Mouse (Mus musculus) common myeloid progenitor, adult 5-6 weeks (primary cell): ENCODE results near the gene Ccdc58. TPM values are rescaled to one million over a fixed set of nuclear protein-coding genes. Genes with fewer than 3 reads are reported as not detected.
"Not testable (repeated sequence)": the region's sequence is repeated elsewhere in the genome, so short reads cannot be mapped to it uniquely, and the experiment has no call there.

Source experiments
- ATAC-seq: replicated peaks from 2 replicates; pipeline ENCODE4 v1.8.0; 2016; ENCODE audit warnings: low read depth, mild to moderate bottlenecking, moderate TSS enrichment, inconsistent platforms; ENCODE audit not compliant: poor library complexity, severe bottlenecking
- total RNA-seq: library from RNA; stranded (forward); fragments of 200-1000, 187-1606 nt; gene quantifications from 2 replicates; pipeline ENCODE4 v1.2.3, GENCODE M21; 2017

The Ccdc58 gene
- 148 and 156 TPM in 2 replicates for total RNA-seq

- ATAC-seq, result peak; percentile 94
These were observed at the start of gene Ccdc58, which contains the start of gene Fam162a for GRCm38 (mm10) chr16:36071450-36072379. Gene Ccdc58 (plus strand): TSS chr16:36071685. Gene Fam162a (minus strand): TSS chr16:36071594.

- not testable (repeated sequence) for ATAC-seq
These were observed 43.4 kb upstream of the Ccdc58 start for GRCm38 (mm10) chr16:36028120-36028519.

GRCm38 (mm10) chr16:36040640-36041624 lies 30.6 kb upstream of the Ccdc58 start, which contains the start of gene Wdr5b:
Gene Wdr5b (plus strand): TSS chr16:36041190.
- ATAC-seq, result peak; percentile 94

- no peak for ATAC-seq
These were observed 29.9 kb upstream of the Ccdc58 start for GRCm38 (mm10) chr16:36041625-36042020.

GRCm38 (mm10) chr16:36043073-36043472 lies 28.4 kb upstream of the Ccdc58 start:
- ATAC-seq, result no peak

- no peak for ATAC-seq
These were observed 27.5 kb upstream of the Ccdc58 start for GRCm38 (mm10) chr16:36043964-36044363.

GRCm38 (mm10) chr16:36047538-36047937 lies 23.9 kb upstream of the Ccdc58 start:
- ATAC-seq, result no peak

- ATAC-seq, result no peak
These were observed 20.0 kb upstream of the Ccdc58 start for GRCm38 (mm10) chr16:36051491-36051890.

- no peak for ATAC-seq
These were observed 17.8 kb upstream of the Ccdc58 start for GRCm38 (mm10) chr16:36053524-36054275.

GRCm38 (mm10) chr16:36054920-36055319 lies 16.6 kb upstream of the Ccdc58 start:
- no peak for ATAC-seq

GRCm38 (mm10) chr16:36056416-36056815 lies 15.1 kb upstream of the Ccdc58 start:
- no peak for ATAC-seq

- no peak for ATAC-seq
These were observed 13.5 kb upstream of the Ccdc58 start for GRCm38 (mm10) chr16:36057933-36058475.

GRCm38 (mm10) chr16:36062534-36062933 lies 9.0 kb upstream of the Ccdc58 start:
- not testable (repeated sequence) for ATAC-seq

- no peak for ATAC-seq
These were observed 8.2 kb upstream of the Ccdc58 start for GRCm38 (mm10) chr16:36063315-36063714.

- ATAC-seq, result no peak
These were observed 6.6 kb upstream of the Ccdc58 start for GRCm38 (mm10) chr16:36064904-36065303.

- ATAC-seq, result no peak
These were observed 3.8 kb upstream of the Ccdc58 start for GRCm38 (mm10) chr16:36067694-36068093.

GRCm38 (mm10) chr16:36068356-36068755 lies 3.1 kb upstream of the Ccdc58 start:
- ATAC-seq, result no peak

GRCm38 (mm10) chr16:36069819-36070575 lies 1.5 kb upstream of the Ccdc58 start:
- no peak for ATAC-seq

GRCm38 (mm10) chr16:36071071-36071449 lies 425 bp upstream of the Ccdc58 start:
- ATAC-seq, result peak; percentile 0; the same call in 1 of the 2 replicates
